Mouse (Mus musculus): ENCODE measurements around the gene Ankrd7.

DNA sequence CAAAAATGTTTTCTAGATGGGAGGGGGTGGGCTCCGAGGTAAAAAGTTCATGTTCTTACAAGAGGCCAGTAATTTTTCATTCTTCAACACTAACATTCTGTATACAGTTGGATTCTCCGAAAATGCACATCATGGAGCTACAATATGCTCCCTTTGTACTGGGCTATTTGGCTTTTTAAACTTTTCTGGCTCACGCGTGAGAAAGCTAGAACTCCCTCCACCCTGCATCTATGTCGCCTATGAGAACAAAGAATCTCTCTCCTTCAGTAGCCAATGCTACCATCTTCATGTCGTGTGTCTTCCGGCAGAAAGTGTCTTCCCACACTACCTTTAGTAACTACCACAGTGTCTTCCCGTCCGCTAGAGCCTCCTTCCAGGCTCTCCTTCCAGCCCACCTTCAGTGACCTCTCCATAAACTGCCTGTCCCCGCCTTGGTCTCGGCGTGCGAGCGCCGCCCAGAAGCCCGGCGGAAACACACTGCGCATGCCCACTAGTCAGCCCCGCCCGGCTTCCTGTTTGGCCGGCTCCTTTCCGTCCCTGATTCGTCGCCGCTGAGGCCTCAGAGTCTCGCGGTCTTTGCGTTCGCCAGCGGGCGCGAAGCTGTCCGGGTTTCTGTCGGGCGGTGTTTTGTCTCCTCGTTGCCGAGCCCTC lies 17.9 kb upstream of the Ankrd7 start, which contains the start of gene Lsm8:
- TF ChIP-seq CTCF (conservative IDR thresholded peaks at IDR 0.05 in 1 of 2, IDR thresholded peaks at IDR 0.05 in 1 of 2; ENCODE audit: low read depth in 2 of 2, low read length in 2 of 2): no peak
- peak; percentile 86 for TF ChIP-seq TCF12 (IDR thresholded peaks at IDR 0.05; ENCODE audit: low read depth, low read length)
- no peak for TF ChIP-seq ZNF384 (IDR thresholded peaks at IDR 0.05; ENCODE audit: low read depth, low read length)
- no peak for TF ChIP-seq ETS1 (conservative IDR thresholded peaks at IDR 0.05; ENCODE audit: low read depth, low read length)
- no peak for TF ChIP-seq EP300 (IDR thresholded peaks at IDR 0.05; ENCODE audit: low read length)
- peak; percentile 74 for TF ChIP-seq SIN3A (IDR thresholded peaks at IDR 0.05; ENCODE audit: low read length)
- TF ChIP-seq POLR2A (IDR thresholded peaks at IDR 0.05; ENCODE audit: low read depth, low read length): peak; percentile 92

Measured in CH12.LX (cell line).